Mouse (Mus musculus) embryonic facial prominence, embryonic 13.5 days (tissue): Measurements from ENCODE around the gene Crabp1. TPM values are rescaled to one million over a fixed set of nuclear protein-coding genes. Genes with fewer than 3 reads are reported as not detected.
A peak's percentile ranks its signal among the peaks of the same experiment; 100 is the strongest.

Experiments used
- ATAC-seq: fragments of 200-750 bp; cut with Nextera tagmentation; 2 replicates; pipeline ENCODE4 v1.8.0; 2017; ENCODE audit warnings: low read depth; ENCODE audit not compliant: insufficient number of reproducible peaks, insufficient read depth, low FRiP score, low TSS enrichment
- H3K27ac ChIP-seq: fragments of 300-500 bp; sonication (generic); 2 replicates; pipeline ENCODE4 v1.5.1; 2015; ENCODE audit warnings: moderate library complexity, mild to moderate bottlenecking, inconsistent platforms
- H3K27me3 ChIP-seq: fragments of 300-500 bp; sonication (generic); 2 replicates; pipeline ENCODE4 v1.6.1; 2015; ENCODE audit warnings: mild to moderate bottlenecking, inconsistent platforms
- H3K36me3 ChIP-seq: fragments of 300-500 bp; sonication (generic); 2 replicates; pipeline ENCODE4 v1.6.1; 2015; ENCODE audit warnings: mild to moderate bottlenecking, inconsistent platforms
- H3K4me1 ChIP-seq: fragments of 300-500 bp; sonication (generic); 2 replicates; pipeline ENCODE4 v1.6.1; 2015; ENCODE audit warnings: inconsistent platforms
- H3K4me2 ChIP-seq: fragments of 300-500 bp; sonication (generic); 2 replicates; pipeline ENCODE4 v1.6.1; 2015; ENCODE audit warnings: moderate library complexity, mild to moderate bottlenecking, inconsistent platforms
- H3K4me3 ChIP-seq: fragments of 300-500 bp; sonication (generic); 2 replicates; pipeline ENCODE4 v1.5.1; 2015; ENCODE audit warnings: mild to moderate bottlenecking, inconsistent platforms
- H3K9ac ChIP-seq: fragments of 300-500 bp; sonication (generic); 2 replicates; pipeline ENCODE4 v1.6.1; 2015; ENCODE audit warnings: mild to moderate bottlenecking, inconsistent platforms
- H3K9me3 ChIP-seq: fragments of 300-500 bp; sonication (generic); 2 replicates; pipeline ENCODE4 v1.6.1; 2016; ENCODE audit warnings: inconsistent platforms
- WGBS: fragments of 180-500 bp; shearing (Covaris S2); methylation state at CpG from one replicate; pipeline ENCODE4 v1.1.7; 2015; ENCODE audit warnings: mixed read lengths; 5-methylcytosine and 5-hydroxymethylcytosine counted together
- polyA plus RNA-seq: library from polyadenylated mRNA; unstranded; fragments of >200 nt; fragmentation: Nextera tagmentation; extraction: Ambion mirVana; gene quantifications from 2 replicates; pipeline ENCODE4 v1.2.1, GENCODE M21; 2015

Gene Crabp1
- polyA plus RNA-seq, 1 experiment from 2014 or later, result 842 TPM

DNA sequence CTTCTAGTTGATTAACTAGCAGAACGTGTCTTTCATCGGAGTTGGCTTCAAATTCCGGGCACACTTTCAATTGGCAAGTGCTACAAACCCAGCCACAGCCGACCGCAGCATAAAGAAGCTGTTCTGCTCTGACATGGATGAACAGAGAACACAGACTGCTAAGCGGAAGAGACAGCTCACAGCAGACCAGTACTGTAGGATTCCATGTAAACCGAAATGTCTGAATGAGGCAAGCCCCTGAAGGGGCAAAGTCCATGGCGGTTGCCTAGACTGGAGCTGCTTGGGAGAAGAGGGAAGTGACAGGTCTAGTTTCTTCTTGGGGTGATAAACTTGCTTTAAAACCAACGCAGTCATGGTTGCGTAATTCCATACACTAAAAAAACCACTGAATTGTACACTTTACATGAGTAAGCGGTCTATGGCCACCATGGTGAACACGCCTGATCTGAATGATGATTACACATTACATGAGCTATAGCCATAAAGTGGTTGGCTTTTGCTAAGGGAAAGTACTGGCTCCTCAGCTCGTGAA is 12.0 kb downstream of the Crabp1 start:
- no peaks in the 10 kb centered on the region for H3K9me3 ChIP-seq
- no peak for ATAC-seq
- peaks cover 7% of the 10 kb centered on the region for H3K4me1 ChIP-seq
- H3K27me3 ChIP-seq, result no peaks in the 10 kb centered on the region
- WGBS, result 86% methylated on average over 13 of the region's 13 CpGs
- H3K9ac ChIP-seq, result no peak overlapping the region
- H3K36me3 ChIP-seq, result peaks cover 21% of the 10 kb centered on the region
- no peak overlapping the region for H3K27ac ChIP-seq
- H3K4me3 ChIP-seq, result no peak overlapping the region
- H3K4me2 ChIP-seq, result no peak overlapping the region

DNA sequence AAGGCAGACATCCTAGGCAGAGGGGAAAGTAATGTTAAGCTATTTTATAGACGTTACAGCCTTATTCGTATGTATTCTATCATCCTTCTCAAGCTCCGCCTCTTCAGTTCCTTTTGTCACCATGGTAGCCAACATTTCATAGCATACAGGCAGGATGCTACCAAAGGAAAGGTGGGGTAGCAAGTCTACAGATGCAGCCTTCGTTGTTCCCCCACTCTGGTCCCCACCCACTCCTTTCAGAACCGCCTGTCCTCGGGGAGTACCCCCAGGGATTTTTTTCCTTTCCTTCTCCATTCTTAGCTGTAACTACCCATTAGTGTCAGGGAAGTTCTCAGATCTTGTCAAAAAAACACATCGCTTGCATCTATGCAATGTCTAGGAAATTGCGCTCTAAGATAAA is 14.7 kb downstream of the Crabp1 start:
- WGBS, result 74% methylated on average over 8 of the region's 8 CpGs
- Histone ChIP-seq H3K27me3 (no peaks in the 10 kb centered on the region), H3K36me3 (0 out of 2 replicates have a peak, but pooled peaks cover 3% of the 10 kb centered on the region), H3K4me1 (peaks cover 25% of the 10 kb centered on the region), H3K9me3 (no peaks in the 10 kb centered on the region), H3K27ac (no peak overlapping the region), H3K9ac (no peak overlapping the region), H3K4me2 (no peak overlapping the region), H3K4me3 (no peak overlapping the region)
- ATAC-seq, result no peak

DNA sequence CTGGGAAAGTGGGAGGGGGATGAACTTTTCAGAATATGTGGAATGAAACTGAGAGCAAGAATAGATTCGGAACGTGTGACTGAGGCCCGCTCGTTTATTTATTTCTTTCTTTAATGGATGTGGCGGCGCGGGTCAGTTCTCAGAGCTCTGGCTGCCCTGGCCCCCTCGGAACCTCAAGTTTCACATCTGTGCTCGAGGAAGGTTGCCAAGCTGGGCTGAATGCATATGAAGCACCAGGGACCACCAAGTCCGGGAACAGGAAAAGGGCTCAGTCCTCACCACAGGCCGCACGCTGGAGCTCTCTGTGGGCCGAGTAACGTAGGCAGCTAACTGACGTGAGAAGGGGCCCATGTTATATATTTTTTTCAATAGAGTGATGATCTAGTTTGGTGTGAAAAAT is 18.0 kb downstream of the Crabp1 start:
- Histone ChIP-seq H3K27ac (peak overlapping the region; percentile 53), H3K4me3 (no peak overlapping the region), H3K36me3 (no peaks in the 10 kb centered on the region), H3K27me3 (no peaks in the 10 kb centered on the region), H3K9ac (no peak overlapping the region), H3K4me2 (no peak overlapping the region), H3K4me1 (peaks cover 54% of the 10 kb centered on the region), H3K9me3 (no peaks in the 10 kb centered on the region)
- ATAC-seq, result no peak
- 39% methylated on average over 15 of the region's 15 CpGs for WGBS

DNA sequence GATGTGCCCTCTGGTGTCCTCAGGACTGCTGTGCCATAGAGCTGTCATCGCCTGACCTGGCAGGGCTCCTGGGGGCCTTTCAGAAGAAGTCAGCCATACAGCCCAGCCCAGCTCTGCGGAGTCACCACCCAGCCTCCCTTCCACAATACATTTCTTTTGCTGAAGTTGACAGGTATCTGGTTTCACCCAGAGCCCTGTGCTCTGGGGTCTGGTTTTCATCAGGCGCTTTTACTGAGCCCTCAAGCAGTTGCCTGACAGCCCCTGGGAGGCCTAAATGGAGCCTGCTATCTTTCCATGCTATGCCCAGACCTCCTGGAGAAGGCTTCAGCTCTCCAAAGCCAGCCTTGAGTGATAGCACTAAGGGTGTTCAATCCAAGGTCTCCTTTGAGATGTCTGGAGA is 19.5 kb downstream of the Crabp1 start:
- Histone ChIP-seq H3K9me3 (no peaks in the 10 kb centered on the region), H3K9ac (no peak overlapping the region), H3K36me3 (no peaks in the 10 kb centered on the region), H3K27me3 (no peaks in the 10 kb centered on the region), H3K4me1 (peaks cover 61% of the 10 kb centered on the region), H3K27ac (peak overlapping the region; percentile 88), H3K4me2 (no peak overlapping the region), H3K4me3 (no peak overlapping the region)
- ATAC-seq, result 0 out of 2 replicates have a peak, but pooled peaks have one; percentile 45
- WGBS, result 13% methylated on average over 3 of the region's 3 CpGs

GRCm38 (mm10) chr9:54785215-54785614 is 20.7 kb downstream of the Crabp1 start:
- Histone ChIP-seq H3K36me3 (no peaks in the 10 kb centered on the region), H3K9me3 (no peaks in the 10 kb centered on the region), H3K4me2 (no peak overlapping the region), H3K4me1 (peaks cover 61% of the 10 kb centered on the region), H3K27me3 (no peaks in the 10 kb centered on the region), H3K9ac (no peak overlapping the region), H3K4me3 (no peak overlapping the region), H3K27ac (peak overlapping the region; percentile 88)
- 46% methylated on average over 3 of the region's 3 CpGs for WGBS
- ATAC-seq, result no peak

- Histone ChIP-seq H3K4me3 (no peak overlapping the region), H3K4me1 (peaks cover 64% of the 10 kb centered on the region), H3K36me3 (no peaks in the 10 kb centered on the region), H3K4me2 (no peak overlapping the region), H3K9me3 (no peaks in the 10 kb centered on the region), H3K9ac (no peak overlapping the region), H3K27me3 (no peaks in the 10 kb centered on the region), H3K27ac (no peak overlapping the region)
- WGBS, result 80% methylated on average over 1 of the region's 1 CpGs
- ATAC-seq, result no peak
These were observed 21.5 kb downstream of the Crabp1 start for GRCm38 (mm10) chr9:54786083-54786482.

DNA sequence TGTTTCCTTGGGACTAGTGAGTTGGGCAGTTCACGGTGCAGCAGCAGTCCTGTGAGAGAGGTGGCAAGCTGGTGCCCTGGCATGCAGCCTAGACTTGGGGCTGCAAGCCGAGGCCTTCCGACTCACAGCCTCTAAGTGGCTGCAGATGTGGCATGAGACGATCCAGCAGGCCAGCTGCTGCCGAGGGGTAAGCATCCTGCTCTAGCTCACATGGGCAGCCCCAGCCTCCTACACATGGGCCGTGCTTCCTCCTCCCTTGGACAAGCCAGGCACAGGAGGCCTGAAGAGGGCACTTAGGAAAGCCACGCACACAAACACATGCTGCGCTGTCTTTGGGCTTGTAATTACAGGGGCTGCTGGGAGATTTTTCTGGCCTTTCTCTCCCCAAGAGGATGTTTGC is 23.2 kb downstream of the Crabp1 start:
- H3K9ac ChIP-seq, result peak overlapping the region; percentile 51; the same call in 1 of the 2 replicates
- 24% methylated on average over 8 of the region's 8 CpGs for WGBS
- H3K4me1 ChIP-seq, result peaks cover 51% of the 10 kb centered on the region
- H3K27ac ChIP-seq, result peak overlapping the region; percentile 82
- ATAC-seq, result peak; percentile 85
- H3K4me3 ChIP-seq, result no peak overlapping the region
- H3K4me2 ChIP-seq, result peak overlapping the region; percentile 20; the same call in 1 of the 2 replicates
- no peaks in the 10 kb centered on the region for H3K27me3 ChIP-seq
- H3K9me3 ChIP-seq, result no peaks in the 10 kb centered on the region
- no peaks in the 10 kb centered on the region for H3K36me3 ChIP-seq

DNA sequence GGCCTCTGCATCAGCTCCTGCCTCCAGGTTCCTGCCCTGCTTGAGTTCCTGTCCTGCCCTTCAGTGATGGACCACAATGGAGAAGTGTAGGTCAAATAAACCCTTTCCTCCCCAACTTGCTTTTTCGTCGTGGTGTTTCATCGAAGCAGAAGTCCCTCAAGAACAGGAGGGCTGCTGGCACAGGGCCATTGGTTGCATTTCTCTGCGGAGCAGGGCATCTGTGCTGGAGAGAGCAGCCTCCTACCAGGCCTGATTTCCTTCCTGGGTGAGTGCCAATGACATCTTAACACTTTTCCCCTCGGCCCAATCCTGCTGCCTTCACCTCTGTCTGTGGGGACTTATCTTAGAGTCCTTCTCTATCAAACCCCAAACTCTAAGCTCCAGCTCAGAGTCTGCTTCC is 25.7 kb downstream of the Crabp1 start:
- WGBS, result 54% methylated on average over 5 of the region's 5 CpGs
- Histone ChIP-seq H3K4me2 (no peak overlapping the region), H3K27ac (no peak overlapping the region)

GRCm38 (mm10) chr9:54801460-54801961 is 37.0 kb downstream of the Crabp1 start:
- peaks cover 59% of the 10 kb centered on the region for H3K4me1 ChIP-seq
- 0 out of 2 replicates have a peak, but pooled peaks have one; percentile 48 for ATAC-seq

More for the DNA sequence above, 25.7 kb downstream of the Crabp1 start:
- Histone ChIP-seq H3K36me3 (no peaks in the 10 kb centered on the region), H3K9ac (no peak overlapping the region), H3K4me3 (no peak overlapping the region), H3K27me3 (no peaks in the 10 kb centered on the region), H3K9me3 (no peaks in the 10 kb centered on the region), H3K4me1 (peaks cover 29% of the 10 kb centered on the region)
- ATAC-seq, result no peak

DNA sequence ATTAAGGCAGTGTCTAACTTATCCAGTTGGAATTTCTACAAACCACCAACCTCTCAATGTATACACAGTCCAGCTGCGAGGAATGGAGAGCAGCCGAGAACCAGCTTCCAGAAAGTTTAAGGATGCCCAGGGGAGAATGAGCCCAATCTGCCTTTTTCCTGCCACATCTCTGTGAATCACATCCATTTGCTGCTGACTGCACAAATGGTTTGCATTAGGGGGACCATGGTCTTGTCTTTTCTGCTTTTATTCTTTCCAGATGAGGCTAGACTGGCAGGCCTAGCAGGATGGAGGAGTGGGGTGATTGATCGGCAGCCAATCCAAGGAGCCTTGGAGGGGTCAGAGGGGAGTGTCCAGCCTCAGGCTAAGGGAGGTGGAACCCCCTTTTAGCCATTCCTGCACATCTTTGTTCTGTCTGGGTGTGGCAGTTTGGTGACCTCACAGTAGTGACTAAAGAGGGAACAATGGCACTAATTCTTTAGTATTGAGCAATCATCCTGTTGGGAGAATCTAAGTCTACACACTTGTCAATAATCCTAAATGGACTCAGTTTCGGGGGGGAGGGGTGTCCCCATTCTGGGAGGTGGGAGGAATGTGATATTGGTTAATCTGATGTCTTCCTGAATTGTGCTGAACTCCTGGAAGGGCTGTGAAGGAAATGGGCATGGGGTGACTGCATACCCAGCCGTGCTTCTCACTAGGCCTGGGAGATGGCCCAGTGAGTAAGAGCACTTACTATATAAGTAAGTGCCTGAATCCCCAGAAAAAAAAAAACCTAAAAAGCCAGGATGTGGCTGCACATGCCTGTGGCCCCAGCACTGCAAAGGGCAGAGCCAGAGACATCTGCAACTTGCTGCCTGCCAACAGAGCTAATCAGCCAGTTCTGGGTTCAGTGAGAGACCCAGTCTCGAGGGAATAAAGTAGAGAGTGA is 38.5 kb downstream of the Crabp1 start:
- H3K4me1 ChIP-seq, result peaks cover 63% of the 10 kb centered on the region
- H3K4me3 ChIP-seq, result no peak overlapping the region
- 21% methylated on average over 6 of the region's 6 CpGs for WGBS
- H3K9me3 ChIP-seq, result no peaks in the 10 kb centered on the region
- H3K9ac ChIP-seq, result no peak overlapping the region
- no peaks in the 10 kb centered on the region for H3K36me3 ChIP-seq
- ATAC-seq, result peak; percentile 73
- peak overlapping the region; percentile 2; the same call in 1 of the 2 replicates for H3K4me2 ChIP-seq
- no peaks in the 10 kb centered on the region for H3K27me3 ChIP-seq
- peak overlapping the region; percentile 87 for H3K27ac ChIP-seq

More at GRCm38 (mm10) chr9:54801460-54801961, 37.0 kb downstream of the Crabp1 start:
- Histone ChIP-seq H3K9ac (no peak overlapping the region), H3K27me3 (no peaks in the 10 kb centered on the region), H3K9me3 (no peaks in the 10 kb centered on the region), H3K4me3 (no peak overlapping the region), H3K4me2 (peak overlapping the region; percentile 28), H3K27ac (peak overlapping the region; percentile 87), H3K36me3 (no peaks in the 10 kb centered on the region)
- WGBS, result 6% methylated on average over 10 of the region's 10 CpGs

DNA sequence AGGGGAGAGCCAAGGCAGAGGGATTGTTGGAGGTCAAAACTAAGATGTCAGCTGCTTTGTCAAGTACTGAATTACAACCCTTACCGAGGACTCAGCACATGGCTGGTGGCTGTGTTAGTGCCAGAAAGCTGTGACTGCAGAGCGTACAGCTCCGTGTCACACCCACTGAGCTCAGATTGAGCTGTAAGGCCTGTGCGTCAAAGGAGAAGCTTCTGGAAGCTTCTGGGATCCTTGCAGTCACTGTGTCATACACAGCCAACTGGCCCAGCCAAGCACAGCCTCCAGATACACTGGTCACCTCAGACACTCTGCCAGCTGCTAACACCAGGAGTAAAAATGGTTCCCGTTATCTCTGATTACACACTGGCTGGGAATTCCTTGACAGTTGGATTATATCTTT is 39.8 kb downstream of the Crabp1 start:
- Histone ChIP-seq H3K36me3 (no peaks in the 10 kb centered on the region), H3K4me1 (peaks cover 64% of the 10 kb centered on the region), H3K4me2 (no peak overlapping the region), H3K4me3 (no peak overlapping the region), H3K27me3 (no peaks in the 10 kb centered on the region), H3K27ac (peak overlapping the region; percentile 87; the same call in 1 of the 2 replicates), H3K9me3 (no peaks in the 10 kb centered on the region), H3K9ac (no peak overlapping the region)
- no peak for ATAC-seq
- 61% methylated on average over 5 of the region's 5 CpGs for whole genome bisulfite sequencing
